Mouse (Mus musculus) granulocyte monocyte progenitor cell, adult 5-6 weeks (primary cell): ENCODE measurements around the gene Wipi2. TPM values are rescaled to one million over a fixed set of nuclear protein-coding genes. Genes with fewer than 3 reads are reported as not detected.
A peak's percentile ranks its signal among the peaks of the same experiment; 100 is the strongest.

Experiments used
- ATAC-seq: replicated peaks from 2 replicates; pipeline ENCODE4 v1.8.0; 2016; ENCODE audit warnings: mild to moderate bottlenecking, moderate TSS enrichment, inconsistent platforms; ENCODE audit not compliant: poor library complexity, severe bottlenecking
- total RNA-seq, 2 experiments: library from RNA; stranded (forward) in 1 of 2; stranded (reverse) in 1 of 2; fragments of 200-712, 200-1000 nt in 1 of 2; fragments of >200 nt in 1 of 2; fragmentation: Nextera tagmentation in 1 of 2; gene quantifications; 2 replicates each; pipeline ENCODE4 v1.2.3; 2014 to 2017

Wipi2 gene
- total RNA-seq, 2 experiments from 2014 or later = 27.4 to 36.3 TPM

DNA sequence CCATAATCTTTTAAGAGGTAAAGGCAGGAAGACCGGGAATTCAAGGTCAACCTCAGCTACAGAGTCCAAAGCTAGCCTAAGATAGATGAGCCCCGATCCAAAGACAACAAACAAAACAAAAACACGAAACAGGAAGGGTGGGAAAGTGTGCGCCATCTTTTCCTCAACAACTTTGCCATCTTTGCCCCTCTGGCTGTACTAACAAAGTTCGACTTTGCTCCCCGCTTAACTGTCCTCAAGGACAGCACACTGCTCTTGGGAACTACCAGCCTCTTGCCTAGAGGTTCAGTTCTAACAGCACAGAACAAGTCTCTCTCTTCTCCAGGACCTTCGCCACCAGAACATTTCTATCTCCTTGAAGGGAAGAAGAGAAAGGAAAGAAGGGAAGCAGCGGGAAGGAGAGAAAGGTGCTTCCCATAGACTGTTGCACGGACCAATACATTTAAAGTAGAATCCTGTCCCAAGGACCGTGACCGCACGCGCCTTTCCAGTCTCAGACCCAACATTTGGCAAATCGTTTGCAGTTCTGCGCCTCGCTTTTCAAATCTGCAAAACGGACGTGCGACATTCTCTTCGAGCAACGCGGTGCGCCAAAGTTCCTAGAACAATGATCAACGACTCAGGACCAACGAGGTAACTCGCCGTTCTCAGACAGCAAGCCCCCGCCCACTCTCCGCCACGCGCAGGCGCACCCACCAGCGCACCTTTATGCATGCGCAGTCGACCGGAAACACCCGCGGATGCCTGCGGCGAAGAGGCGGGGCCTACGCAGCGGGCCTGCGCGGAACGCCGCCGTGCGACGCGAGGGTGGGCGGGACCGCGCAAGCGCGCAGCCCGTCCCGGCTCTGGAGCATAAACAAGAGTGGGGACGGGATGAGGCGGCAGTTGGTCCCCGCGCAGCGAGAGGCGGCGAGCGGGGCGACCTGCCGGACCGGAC, 1.5 kb downstream of the Wipi2 start:
- ATAC-seq = peak; percentile 92

DNA sequence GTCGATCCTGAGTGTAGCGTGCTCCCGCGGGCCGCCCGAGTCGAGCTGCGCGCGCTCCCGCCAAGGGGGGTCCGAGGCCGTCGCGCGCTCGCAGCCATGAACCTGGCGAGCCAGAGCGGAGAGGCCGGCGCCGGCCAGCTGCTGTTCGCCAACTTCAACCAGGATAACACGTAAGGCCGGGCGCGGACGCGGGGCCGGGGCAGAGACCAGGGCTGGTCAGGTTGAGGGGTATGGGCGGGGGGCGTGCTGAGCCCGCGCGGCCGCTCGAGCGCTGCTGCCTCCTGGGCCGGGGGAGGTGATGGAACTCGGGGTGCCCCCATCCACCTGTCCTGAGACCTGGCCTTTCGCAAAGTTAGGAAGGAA, 2.1 kb downstream of the Wipi2 start:
- ATAC-seq = no peak; the same call in 1 of the 2 replicates

DNA sequence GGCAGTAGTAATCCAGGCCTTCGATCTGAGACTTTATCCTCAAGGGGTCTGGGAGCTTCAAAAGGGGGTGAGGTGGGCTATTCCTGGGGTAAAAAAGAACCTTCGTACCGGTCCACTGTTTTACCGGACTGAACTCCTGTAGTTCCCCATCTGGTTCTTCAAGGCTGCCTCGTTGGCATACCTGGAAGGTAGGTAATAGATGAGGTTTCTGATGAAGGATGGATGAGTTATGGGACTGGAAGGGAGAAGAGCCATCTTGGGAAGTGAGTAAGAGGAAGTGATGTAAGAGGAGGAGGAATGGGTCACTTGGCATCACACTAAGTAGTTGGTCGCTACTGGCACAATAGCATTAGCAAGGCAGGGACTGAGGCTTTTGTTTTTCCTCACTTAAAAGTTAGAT, 2.7 kb downstream of the Wipi2 start:
- peak; percentile 63 for ATAC-seq

DNA sequence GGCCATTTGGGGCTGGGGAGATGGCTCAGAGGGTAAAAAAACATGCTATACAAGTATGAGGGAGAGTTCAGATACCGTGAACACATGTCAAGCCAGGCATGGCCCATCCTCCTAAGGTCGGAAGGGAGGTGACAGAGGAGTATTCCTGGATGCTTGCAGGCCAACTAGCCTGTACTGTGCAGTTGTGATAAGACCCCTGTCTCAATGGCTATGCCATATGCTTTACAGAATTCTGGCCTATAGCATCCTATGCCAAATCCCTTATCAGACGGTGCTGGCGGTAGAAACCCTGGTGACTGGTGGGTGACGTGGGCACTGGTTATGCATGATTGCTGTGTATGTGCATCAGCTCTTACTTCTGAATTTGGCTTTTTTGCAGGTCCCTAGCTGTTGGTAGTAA, 10.3 kb downstream of the Wipi2 start:
- ATAC-seq = no peak

DNA sequence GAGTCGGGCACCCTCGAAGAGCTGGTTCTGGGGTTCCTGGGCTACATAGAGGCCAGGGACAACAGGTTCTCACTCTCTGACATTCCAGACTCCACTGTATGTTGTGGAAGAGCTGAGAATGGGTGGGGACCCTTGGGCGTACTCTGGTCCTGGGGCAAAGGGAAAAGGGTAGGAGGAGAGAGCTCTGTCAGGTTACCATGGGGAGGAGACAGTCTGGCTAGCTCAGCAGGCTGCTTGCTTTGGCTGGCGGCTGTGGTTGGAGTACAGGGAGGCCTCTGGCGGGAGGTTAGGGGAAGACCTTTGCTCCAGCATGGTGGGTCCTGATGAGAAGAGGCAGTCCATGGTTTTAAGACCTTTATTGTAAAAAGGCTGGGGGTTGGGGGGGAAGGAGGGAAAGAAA, 12.6 kb downstream of the Wipi2 start:
- no peak for ATAC-seq

DNA sequence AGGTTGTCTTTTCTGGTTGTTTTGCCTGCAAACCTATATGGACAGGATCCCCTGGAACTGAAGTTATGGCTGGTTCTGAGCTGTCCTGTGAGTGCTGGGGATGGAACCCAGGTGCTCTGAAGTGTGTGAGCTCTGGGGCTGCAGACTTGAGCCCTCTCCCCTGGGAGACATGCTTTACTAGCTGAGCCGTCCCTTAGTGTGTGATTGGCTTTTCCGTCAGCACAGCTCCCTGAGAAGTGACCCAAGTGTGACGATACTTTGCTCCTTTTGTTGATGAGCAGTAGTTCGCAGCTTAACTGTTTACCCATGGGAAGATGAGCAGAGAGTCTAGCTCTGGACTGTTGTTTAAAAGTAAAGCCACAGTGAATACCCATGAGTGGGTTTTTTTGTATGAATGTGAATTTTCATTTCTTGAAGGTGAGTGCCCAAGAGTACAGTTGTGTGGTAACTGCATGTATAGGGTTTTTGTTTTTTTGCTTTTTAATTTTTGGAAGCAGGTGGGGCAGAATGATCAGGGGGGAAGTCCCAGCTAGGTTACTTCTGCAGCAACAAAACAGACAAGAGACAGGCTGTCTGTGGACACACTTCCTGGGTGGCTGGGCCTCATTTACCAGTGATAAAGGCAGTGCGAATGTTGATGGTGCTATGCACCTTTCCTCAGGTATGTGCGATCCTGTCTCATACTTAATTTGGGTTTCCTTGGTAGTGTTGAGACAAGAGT, 14.0 kb downstream of the Wipi2 start:
- no peak for ATAC-seq

DNA sequence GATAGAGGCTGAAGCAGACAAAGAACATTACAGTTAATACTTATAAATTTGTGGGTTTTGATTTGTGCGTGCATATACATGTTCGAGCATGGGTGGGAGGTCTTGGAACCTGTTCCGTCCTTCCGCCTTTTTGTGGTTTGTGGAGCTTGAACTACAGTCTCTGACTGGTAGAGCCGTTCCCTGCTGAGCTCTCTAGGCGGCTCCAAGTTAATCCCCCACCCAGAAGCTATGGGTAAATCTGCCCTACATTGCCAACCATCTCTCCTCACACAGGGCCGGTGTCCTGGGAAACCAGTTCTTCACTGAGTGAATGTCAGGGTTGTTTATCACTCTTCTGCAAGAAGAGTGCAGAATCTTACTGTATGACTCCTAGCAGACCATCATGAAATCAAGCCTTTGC, 20.7 kb downstream of the Wipi2 start:
- no peak for ATAC-seq

- ATAC-seq = no peak
Measured at GRCm38 (mm10) chr5:142649460-142650050, 22.1 kb downstream of the Wipi2 start.

DNA sequence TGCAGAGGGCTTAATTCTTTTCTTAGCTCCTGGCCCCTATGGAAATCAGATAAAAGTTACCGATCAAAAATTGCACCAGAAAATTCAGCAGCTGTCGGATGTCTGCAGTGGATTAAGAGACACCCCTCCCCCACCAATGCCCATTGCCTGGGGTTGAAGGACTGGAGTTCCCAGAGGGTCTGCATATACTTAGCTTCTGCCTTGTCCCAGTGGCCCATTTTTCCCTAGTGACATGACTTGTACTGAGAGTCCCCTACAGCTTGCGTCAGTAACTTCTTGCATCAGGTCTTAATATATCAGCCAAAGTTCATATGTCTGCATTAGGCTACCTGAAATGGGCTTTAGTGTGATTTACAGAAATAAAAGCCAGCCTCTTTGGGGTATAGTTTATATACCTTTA, 22.9 kb downstream of the Wipi2 start:
- no peak for ATAC-seq

- no peak for ATAC-seq
Measured at GRCm38 (mm10) chr5:142650794-142651497, 23.4 kb downstream of the Wipi2 start.

- no peak for ATAC-seq
Measured at GRCm38 (mm10) chr5:142652266-142652665, 24.8 kb downstream of the Wipi2 start.

- no peak for ATAC-seq
Measured at GRCm38 (mm10) chr5:142660656-142661434, 33.3 kb downstream of the Wipi2 start.

GRCm38 (mm10) chr5:142667921-142668320, 40.4 kb downstream of the Wipi2 start:
- no peak for ATAC-seq

DNA sequence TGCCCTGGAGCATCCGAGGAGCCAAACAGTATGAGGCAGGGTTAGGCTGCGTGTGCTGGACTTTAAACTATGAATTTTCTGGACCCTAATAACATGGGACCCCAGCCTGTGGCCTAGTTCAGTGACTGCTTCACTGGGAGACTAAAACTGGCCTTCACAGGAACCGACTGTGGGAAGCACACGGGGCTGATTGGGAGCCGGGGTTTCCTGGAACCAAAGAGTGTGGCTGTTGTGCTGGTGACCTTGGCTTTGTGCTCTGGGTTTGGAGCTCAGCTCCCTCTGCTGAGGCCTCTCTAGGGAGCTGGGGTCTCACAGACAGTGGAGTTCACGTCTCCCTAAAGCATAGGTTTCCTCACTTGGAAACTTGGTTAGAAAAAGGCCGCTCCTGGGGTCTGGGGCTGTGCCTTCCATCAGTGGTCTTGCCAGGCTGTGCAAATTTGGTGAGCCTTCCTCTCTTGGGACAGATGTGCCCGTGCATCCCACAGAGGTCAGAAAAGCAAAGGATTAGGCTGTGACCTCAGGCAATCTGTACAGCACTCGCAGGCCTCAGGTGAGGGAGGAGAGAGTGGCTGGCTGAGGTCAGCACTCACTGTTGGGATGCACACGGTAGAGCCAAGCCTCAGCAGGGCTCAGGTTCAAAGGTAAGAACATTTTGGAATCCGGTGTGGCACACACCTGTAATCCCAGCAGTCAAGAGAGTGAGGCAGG, 41.2 kb downstream of the Wipi2 start:
- ATAC-seq = no peak

- ATAC-seq = no peak
Measured at GRCm38 (mm10) chr5:142669726-142670125, 42.2 kb downstream of the Wipi2 start.

- no peak for ATAC-seq
Measured at GRCm38 (mm10) chr5:142673082-142673481, 45.6 kb downstream of the Wipi2 start.

GRCm38 (mm10) chr5:142678141-142678571, 50.7 kb downstream of the Wipi2 start:
- no peak for ATAC-seq

- no peak for ATAC-seq
Measured at GRCm38 (mm10) chr5:142679065-142679464, 51.6 kb downstream of the Wipi2 start.

- ATAC-seq = no peak
Measured at GRCm38 (mm10) chr5:142681911-142682310, 54.4 kb downstream of the Wipi2 start.
